Mouse (Mus musculus): Measurements from ENCODE around the gene Mad1l1.

The Mad1l1 gene

DNA sequence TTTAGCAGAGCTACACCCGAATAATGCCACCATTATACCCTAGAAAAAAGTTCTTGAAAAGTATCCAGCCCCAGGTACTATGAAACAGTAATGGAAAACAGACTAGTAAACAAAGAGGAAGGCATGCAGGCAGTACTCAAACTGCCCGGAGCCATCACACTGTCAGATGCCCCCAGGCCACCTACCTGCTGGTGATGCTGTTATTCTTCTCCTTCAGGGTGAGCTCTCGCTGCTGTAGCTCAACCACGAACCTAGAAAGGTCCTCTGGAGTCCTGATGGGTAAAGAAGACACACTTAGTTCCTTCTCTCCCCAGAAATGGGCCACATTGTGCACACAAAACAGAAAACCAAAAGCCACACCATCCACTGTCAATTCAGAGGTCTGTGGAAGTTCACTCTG is 60.0 kb downstream of the Mad1l1 start:
- no peak for DNase-seq (ENCODE audit: low spot score)

- DNase-seq (ENCODE audit: low spot score): no peak
Measured at GRCm38 (mm10) chr5:140258633-140259032, 62.7 kb downstream of the Mad1l1 start.

DNA sequence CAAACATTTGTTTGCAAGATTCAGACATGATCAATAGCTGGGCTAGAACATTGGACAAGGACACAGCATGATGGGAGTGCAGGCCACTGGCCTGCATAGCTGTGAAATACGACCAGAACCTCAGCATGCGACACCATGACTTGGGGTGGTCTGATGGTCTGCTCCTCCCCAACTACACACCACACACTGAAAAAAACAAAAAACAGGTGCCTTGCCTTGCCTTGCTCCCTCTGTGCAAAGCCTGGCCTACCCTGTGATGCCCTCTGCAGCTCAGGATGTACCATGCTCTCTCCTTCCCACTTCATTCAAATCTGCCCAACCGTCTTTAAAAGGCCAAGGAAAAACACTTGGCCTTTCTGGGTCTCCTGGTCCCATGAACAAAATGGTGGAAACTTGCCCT is 63.3 kb downstream of the Mad1l1 start:
- DNase-seq (ENCODE audit: low spot score): no peak

- no peak for DNase-seq (ENCODE audit: low spot score)
Measured at GRCm38 (mm10) chr5:140257439-140257838, 63.9 kb downstream of the Mad1l1 start.

- DNase-seq (ENCODE audit: low spot score): no peak
Measured at GRCm38 (mm10) chr5:140256685-140257084, 64.7 kb downstream of the Mad1l1 start.

DNA sequence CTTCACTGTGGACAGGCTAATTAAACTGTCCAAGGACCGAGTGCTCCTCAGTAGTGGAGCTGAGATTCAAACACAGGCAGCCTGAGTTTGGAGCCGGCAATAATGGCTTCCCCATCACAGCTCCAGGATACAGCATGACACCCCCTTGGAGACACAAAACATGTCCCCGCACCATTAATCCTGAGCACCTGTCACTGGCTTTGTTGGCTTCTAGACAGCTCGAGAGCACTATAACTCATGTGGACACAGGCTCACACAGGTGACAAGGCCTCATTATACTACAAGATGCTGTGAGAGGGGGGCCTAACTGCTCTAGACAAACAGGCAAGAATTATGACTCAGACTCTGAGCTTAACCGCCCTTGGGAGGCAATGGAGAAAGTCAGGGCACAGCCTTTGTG is 66.1 kb downstream of the Mad1l1 start:
- no peak for DNase-seq (ENCODE audit: low spot score)

DNA sequence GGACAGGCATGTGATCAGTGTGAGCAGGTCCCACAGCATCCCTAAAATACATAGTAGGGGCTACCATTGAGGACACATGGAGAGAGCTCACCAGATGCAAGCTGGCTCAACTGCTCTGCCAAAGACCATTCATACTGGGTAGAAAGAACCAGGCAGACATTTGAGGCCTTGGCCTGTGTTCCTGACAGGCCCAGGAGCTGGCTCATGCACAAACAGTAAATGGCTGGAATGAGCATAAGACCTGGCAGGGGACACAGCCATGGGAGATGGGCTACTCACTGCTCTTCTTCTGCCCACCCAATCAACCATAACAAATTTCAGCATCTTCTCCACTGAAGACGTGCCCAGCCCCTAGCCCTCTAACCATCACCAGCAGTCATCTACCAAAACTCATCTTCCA is 66.7 kb downstream of the Mad1l1 start:
- no peak for DNase-seq (ENCODE audit: low spot score)

GRCm38 (mm10) chr5:140251989-140252388 is 69.4 kb downstream of the Mad1l1 start:
- peak; percentile 54 for DNase-seq (ENCODE audit: low spot score)

DNA sequence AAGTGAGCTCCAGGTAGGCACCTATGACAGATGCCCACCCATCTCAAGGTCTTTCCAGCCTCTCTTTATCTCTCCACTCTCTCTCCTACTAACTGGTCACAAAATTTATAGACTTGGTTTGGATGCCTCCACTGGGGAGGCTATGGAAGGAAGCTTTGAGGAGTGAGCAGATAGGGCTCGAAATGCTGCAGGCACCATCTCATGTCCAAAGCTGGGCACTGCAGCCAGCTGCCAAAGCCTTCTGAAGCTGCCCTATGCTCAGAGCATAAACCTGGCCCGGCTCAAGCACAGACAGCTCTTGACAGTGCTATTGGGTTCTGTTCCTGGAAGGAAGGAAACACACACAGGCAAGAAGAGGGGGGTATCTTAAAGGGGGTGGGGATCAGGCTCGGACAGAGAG is 71.0 kb downstream of the Mad1l1 start:
- peak; percentile 37 for DNase-seq (ENCODE audit: low spot score)

GRCm38 (mm10) chr5:140249359-140250062 is 71.8 kb downstream of the Mad1l1 start:
- DNase-seq (ENCODE audit: low spot score): no peak

GRCm38 (mm10) chr5:140248101-140248500 is 73.3 kb downstream of the Mad1l1 start:
- no peak for DNase-seq (ENCODE audit: low spot score)

DNA sequence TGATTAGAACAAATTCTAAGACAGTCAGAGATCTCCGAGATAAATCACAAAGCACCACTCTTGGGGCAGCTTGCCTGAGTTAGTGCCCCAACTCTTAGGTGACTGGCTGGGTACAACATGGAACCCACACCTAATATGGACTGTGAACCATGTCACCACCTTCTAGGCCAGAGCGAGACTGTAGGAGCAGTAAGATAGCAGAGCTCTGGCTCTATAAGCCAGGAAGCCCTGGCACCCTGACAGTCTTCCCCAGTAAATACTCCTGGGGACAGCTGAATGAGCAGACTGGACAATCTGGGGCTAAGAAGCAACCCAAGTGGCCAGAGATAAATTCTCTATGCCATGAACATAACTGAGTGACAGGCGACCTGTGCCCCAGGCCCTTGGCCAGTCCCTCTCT is 81.1 kb downstream of the Mad1l1 start:
- no peak for DNase-seq (ENCODE audit: low spot score)

GRCm38 (mm10) chr5:140238880-140239279 is 82.5 kb downstream of the Mad1l1 start:
- DNase-seq (ENCODE audit: low spot score): no peak

DNA sequence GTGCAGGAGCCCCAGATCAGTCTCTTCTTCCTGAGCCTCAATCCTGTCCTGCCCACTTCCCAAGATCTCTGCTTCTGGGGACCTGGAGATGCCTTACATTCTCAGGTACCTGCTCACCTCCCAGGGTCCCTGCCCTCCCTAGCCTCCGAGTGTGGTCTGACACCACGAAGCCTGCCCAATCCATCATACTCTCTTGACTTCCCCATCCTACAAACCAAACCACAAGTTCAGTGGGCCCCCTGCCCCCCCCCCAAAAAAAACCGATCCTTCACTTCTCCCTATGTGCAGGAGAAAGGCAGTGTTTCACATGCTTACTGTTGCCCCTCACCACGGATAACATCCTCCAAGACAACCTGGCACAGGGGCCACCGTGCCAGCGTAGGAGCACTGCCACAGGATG is 90.5 kb downstream of the Mad1l1 start:
- no peak for DNase-seq (ENCODE audit: low spot score)

GRCm38 (mm10) chr5:140228306-140228705 is 93.0 kb downstream of the Mad1l1 start:
- DNase-seq (ENCODE audit: low spot score): no peak

DNA sequence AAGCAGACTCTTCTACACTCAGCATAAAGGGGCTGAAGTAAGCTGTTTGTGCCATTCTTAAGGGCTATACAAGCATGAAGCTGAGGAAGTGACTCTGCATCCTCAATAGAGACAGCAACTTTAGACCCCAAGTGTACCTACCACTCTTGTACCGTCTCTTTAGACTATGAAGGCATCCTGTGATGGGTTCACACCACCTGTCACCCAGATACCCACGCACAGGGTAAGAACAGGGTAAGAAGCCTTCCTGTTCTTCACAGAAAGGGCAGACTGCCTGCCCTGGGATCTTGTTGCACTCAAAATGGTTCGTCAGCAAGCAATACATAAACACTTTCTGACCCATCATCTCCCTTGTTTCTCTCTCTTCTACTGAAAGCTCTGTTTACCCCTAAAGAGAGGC is 94.5 kb downstream of the Mad1l1 start:
- DNase-seq (ENCODE audit: low spot score): no peak

DNA sequence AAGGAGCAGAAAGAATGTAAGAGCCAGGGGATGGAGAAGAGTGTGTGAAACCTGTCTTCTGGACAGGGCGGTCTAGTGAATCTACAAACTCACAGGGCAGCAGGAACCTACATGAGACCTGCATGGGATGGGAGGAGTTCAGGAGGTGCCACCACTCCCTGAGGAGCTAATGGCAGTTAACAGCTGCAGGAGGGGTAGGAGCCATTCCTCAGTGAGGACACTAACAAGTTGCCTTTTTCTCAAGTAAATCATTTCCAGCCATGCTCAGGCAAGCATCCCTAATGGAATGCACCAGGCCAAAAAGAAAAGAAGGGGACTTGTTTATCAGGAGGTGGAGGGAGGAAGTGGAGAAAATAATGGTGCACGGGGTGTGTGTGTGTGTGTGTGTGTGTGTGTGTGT is 95.5 kb downstream of the Mad1l1 start:
- DNase-seq (ENCODE audit: low spot score): no peak

GRCm38 (mm10) chr5:140225103-140225502 is 96.2 kb downstream of the Mad1l1 start:
- DNase-seq (ENCODE audit: low spot score): no peak

GRCm38 (mm10) chr5:140223070-140224053 is 98.0 kb downstream of the Mad1l1 start:
- no peak for DNase-seq (ENCODE audit: low spot score)

- DNase-seq (ENCODE audit: low spot score): no peak
Measured at GRCm38 (mm10) chr5:140221016-140221650, 100.2 kb downstream of the Mad1l1 start.

GRCm38 (mm10) chr5:140219252-140219651 is 102.1 kb downstream of the Mad1l1 start:
- DNase-seq (ENCODE audit: low spot score): no peak

DNA sequence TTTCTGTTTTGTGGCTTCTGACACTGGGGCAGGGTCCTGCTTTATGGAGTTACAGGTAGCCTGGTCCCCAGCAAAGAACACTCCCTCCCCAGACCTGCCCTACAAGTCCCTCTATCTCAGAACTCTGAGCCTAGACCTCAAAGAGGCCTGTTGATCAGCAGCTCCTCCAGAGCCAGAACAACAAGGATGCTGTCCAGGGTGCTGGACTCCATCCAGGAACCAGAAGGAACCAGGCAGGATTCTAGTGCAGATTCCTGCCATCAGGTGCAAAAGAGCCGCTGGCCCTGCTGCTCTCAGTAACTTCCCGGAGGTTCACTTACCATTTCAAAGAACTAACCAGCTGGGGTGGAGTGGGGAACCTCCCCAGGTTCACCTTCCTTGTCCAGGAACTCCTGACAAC is 103.5 kb downstream of the Mad1l1 start:
- DNase-seq (ENCODE audit: low spot score): no peak

- DNase-seq (ENCODE audit: low spot score): no peak
Measured at GRCm38 (mm10) chr5:140217083-140217482, 104.3 kb downstream of the Mad1l1 start.

Data from layer of hippocampus, adult 11-12 months (tissue).